In the genomic region with DNA sequence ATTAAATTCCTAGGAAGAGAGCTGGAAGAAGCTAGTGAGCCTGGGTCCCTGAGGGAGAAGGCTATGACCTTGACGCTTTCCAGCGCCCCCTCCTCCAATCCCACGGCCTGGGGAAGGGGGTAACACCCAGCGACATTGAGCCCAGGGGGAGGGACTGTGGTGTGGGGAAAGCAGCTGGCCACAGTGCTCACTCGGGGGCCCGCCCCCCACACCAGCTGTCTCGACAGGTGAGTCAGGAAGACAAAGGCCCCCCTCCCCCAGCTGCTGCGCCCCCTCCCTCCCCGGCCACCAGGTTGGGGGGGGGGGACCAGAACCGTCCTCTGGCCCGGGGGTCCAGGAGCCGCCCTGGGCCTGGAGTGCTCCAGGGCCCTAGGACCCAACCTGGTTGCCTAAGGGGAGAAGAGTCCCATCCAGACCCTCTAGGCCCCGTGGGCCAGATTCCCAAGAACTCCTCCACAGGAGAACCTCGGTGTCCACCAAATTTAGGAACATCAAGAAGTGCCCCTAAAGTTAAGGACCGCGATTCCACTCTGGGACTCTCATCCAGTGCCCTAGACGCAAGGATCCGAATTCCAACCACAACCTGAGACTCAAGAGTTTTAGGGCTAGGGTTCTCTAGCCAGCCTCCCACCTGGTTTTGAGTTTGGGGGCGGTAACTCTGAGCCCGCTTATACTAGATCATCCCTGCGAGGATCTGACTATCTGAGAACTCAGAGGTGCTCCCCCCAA, we compare ENCODE assay signal across 8 mouse cellular contexts. TPM values are rescaled to one million over a fixed set of nuclear protein-coding genes. Genes with fewer than 3 reads are reported as not detected.
DNase-seq lines count a peak whose midpoint lies in the region; ATAC-seq and TF ChIP-seq lines count a peak whose summit lies in the region.

No protein-coding gene starts in this region.

- peaks cover 23% of the 10 kb centered on the region for H3K4me1 ChIP-seq in cerebellum, adult 2 months (ENCODE audit: control insufficient read depth, insufficient read depth, low read length)
- H3K4me1 ChIP-seq in forebrain, embryonic 12.5 days = peaks cover 28% of the 10 kb centered on the region
- H3K4me1 ChIP-seq in midbrain, postnatal 0 days (ENCODE audit: insufficient read depth, low read length) = peaks cover 4% of the 10 kb centered on the region; the same call in 1 of the 2 replicates

- ATAC-seq in cerebellum, adult (ENCODE audit: insufficient number of reproducible peaks, low FRiP score, low TSS enrichment) = no peak
- ATAC-seq in forebrain, embryonic 12.5 days (ENCODE audit: low FRiP score) = no peak
- ATAC-seq in midbrain, postnatal 0 days (ENCODE audit: low FRiP score) = no peak

- 3% methylated on average over 21 of the region's 21 CpGs for WGBS in cerebellum, adult 2 months
- WGBS in forebrain, embryonic 12.5 days = under 1% methylated on average over 20 of the region's 21 CpGs
- WGBS in midbrain, postnatal 0 days = 0% methylated on average over 17 of the region's 21 CpGs

- no peak for TF ChIP-seq CTCF in cerebellum, adult 2 months (IDR thresholded peaks at IDR 0.05; ENCODE audit: borderline replicate concordance, insufficient read depth, low read depth, low read length)
- TF ChIP-seq CTCF in midbrain, postnatal 0 days (IDR thresholded peaks at IDR 0.05) = no peak

- no peaks in the 10 kb centered on the region for H3K9me3 ChIP-seq in forebrain, embryonic 12.5 days
- H3K9me3 ChIP-seq in midbrain, postnatal 0 days (ENCODE audit: low read length) = no peaks in the 10 kb centered on the region

- no peak for TF ChIP-seq POLR2A in cerebellum, adult 2 months (IDR thresholded peaks at IDR 0.05; ENCODE audit: borderline replicate concordance, insufficient read depth, low read length)

- peak overlapping the region; percentile 95 for H3K4me2 ChIP-seq in forebrain, embryonic 12.5 days
- peak overlapping the region; percentile 88 for H3K4me2 ChIP-seq in midbrain, postnatal 0 days (ENCODE audit: low read depth, low read length, poor library complexity, severe bottlenecking)

- no peak overlapping the region for H3K27ac ChIP-seq in cerebellum, adult 2 months (ENCODE audit: insufficient read depth, low read length)
- H3K27ac ChIP-seq in forebrain, embryonic 12.5 days = peak overlapping the region; percentile 87; the same call in 1 of the 2 replicates
- no peak overlapping the region for H3K27ac ChIP-seq in midbrain, postnatal 0 days (ENCODE audit: low read depth, low read length)

- peak overlapping the region; percentile 88 for H3K9ac ChIP-seq in forebrain, embryonic 12.5 days
- H3K9ac ChIP-seq in midbrain, postnatal 0 days (replicated peaks; ENCODE audit: low read length, poor library complexity, severe bottlenecking) = peak overlapping the region; percentile 77

- peak overlapping the region; percentile 64 for H3K4me3 ChIP-seq in cerebellum, adult 2 months (replicated peaks; ENCODE audit: insufficient read depth, low read depth, low read length)
- H3K4me3 ChIP-seq in forebrain, embryonic 12.5 days (replicated peaks) = peak overlapping the region; percentile 99
- peak overlapping the region; percentile 88 for H3K4me3 ChIP-seq in midbrain, postnatal 0 days (ENCODE audit: low read depth, low read length)

- intact Hi-C loops in left cerebral cortex, postnatal 4 days (cut with DNase I) = no loop called here

- no peaks in the 10 kb centered on the region for H3K27me3 ChIP-seq in cerebellum, adult 2 months (ENCODE audit: control insufficient read depth, insufficient read depth, low read length)
- H3K27me3 ChIP-seq in forebrain, embryonic 12.5 days = 0 out of 2 replicates have a peak, but pooled peaks cover 3% of the 10 kb centered on the region
- H3K27me3 ChIP-seq in midbrain, postnatal 0 days (ENCODE audit: insufficient read depth, low read length) = no peaks in the 10 kb centered on the region; the same call in 1 of the 2 replicates

- no peaks in the 10 kb centered on the region for H3K36me3 ChIP-seq in forebrain, embryonic 12.5 days (replicated peaks)
- H3K36me3 ChIP-seq in midbrain, postnatal 0 days (ENCODE audit: insufficient read depth, low read length) = no peaks in the 10 kb centered on the region

- DNase-seq in cerebellum, adult 2 months = no peak
- DNase-seq in CD4-positive helper T cell, adult 2 months (ENCODE audit: low read depth, low spot score) = peak; percentile 59
- DNase-seq in kidney, postnatal 10 days = peak; percentile 61
- no peak for DNase-seq in midbrain, postnatal 0 days (ENCODE audit: low spot score)
- DNase-seq in gastrocnemius, postnatal 4 days (ENCODE audit: low spot score in 2 of 2) = no peak
- no peak for DNase-seq in left cerebral cortex, postnatal 4 days

RNA-seq across cellular contexts. Expression of a gene that starts 0.9 kb away (rescaled TPM):
- 30.8 and 32.9 TPM in 2 replicates for polyA plus RNA-seq in cerebellum, adult 2 months (2012; rRNA removed)
- 42.4 and 43.0 TPM in 2 replicates for polyA plus RNA-seq in forebrain, embryonic 12.5 days (2016; fragmentation: Nextera tagmentation; extraction: Ambion mirVana)
- 50.9 and 56.9 TPM in 2 replicates for total RNA-seq in midbrain, postnatal 0 days (2014; rRNA removed)
- polyA plus RNA-seq in midbrain, postnatal 0 days (2015; fragmentation: Nextera tagmentation; extraction: Ambion mirVana) = 31.4 and 32.3 TPM in 2 replicates
- total RNA-seq in gastrocnemius, postnatal 4 days (2021) = 10 to 100 TPM; 65.3 to 71.9 TPM
- 10 to 100 TPM; 45.3 to 46.6 TPM for total RNA-seq in left cerebral cortex, postnatal 4 days (2021)

RNA-seq across cellular contexts. Expression of a gene that starts 9.2 kb away (rescaled TPM):
- polyA plus RNA-seq in cerebellum, adult 2 months (2012; rRNA removed) = 1.1 and 2.0 TPM in 2 replicates
- polyA plus RNA-seq in forebrain, embryonic 12.5 days (2016; fragmentation: Nextera tagmentation; extraction: Ambion mirVana) = 0.19 TPM in 1 of 2 replicates, not detected in the other
- total RNA-seq in midbrain, postnatal 0 days (2014; rRNA removed) = 1.8 and 2.2 TPM in 2 replicates
- polyA plus RNA-seq in midbrain, postnatal 0 days (2015; fragmentation: Nextera tagmentation; extraction: Ambion mirVana) = 1.2 and 1.4 TPM in 2 replicates
- total RNA-seq in gastrocnemius, postnatal 4 days (2021) = not detected
- total RNA-seq in left cerebral cortex, postnatal 4 days (2021) = under 1 TPM; 0.60 to 0.64 TPM

RNA-seq across cellular contexts. Expression of a gene that starts 11.8 kb away (rescaled TPM):
- 96.9 and 101 TPM in 2 replicates for polyA plus RNA-seq in cerebellum, adult 2 months (2012; rRNA removed)
- polyA plus RNA-seq in forebrain, embryonic 12.5 days (2016; fragmentation: Nextera tagmentation; extraction: Ambion mirVana) = 70.3 and 74.1 TPM in 2 replicates
- 160 and 172 TPM in 2 replicates for total RNA-seq in midbrain, postnatal 0 days (2014; rRNA removed)
- 104 and 107 TPM in 2 replicates for polyA plus RNA-seq in midbrain, postnatal 0 days (2015; fragmentation: Nextera tagmentation; extraction: Ambion mirVana)
- total RNA-seq in gastrocnemius, postnatal 4 days (2021) = 100 to 1,000 TPM; 473 to 501 TPM
- 100 to 1,000 TPM; 154 to 161 TPM for total RNA-seq in left cerebral cortex, postnatal 4 days (2021)

RNA-seq across cellular contexts. Expression of a gene that starts 39.2 kb away (rescaled TPM):
- 0.67 and 0.71 TPM in 2 replicates for polyA plus RNA-seq in cerebellum, adult 2 months (2012; rRNA removed)
- polyA plus RNA-seq in forebrain, embryonic 12.5 days (2016; fragmentation: Nextera tagmentation; extraction: Ambion mirVana) = 0.24 TPM in 1 of 2 replicates, not detected in the other
- total RNA-seq in midbrain, postnatal 0 days (2014; rRNA removed) = 0.38 and 0.66 TPM in 2 replicates
- 0.10 and 0.11 TPM in 2 replicates for polyA plus RNA-seq in midbrain, postnatal 0 days (2015; fragmentation: Nextera tagmentation; extraction: Ambion mirVana)
- total RNA-seq in gastrocnemius, postnatal 4 days (2021) = 1 to 10 TPM; 2.5 to 3.8 TPM
- 1 to 10 TPM; 1.2 to 1.3 TPM for total RNA-seq in left cerebral cortex, postnatal 4 days (2021)

RNA-seq across cellular contexts. Expression of a gene that starts 42.5 kb away (rescaled TPM):
- 39.1 and 40.1 TPM in 2 replicates for polyA plus RNA-seq in cerebellum, adult 2 months (2012; rRNA removed)
- 45.5 and 48.3 TPM in 2 replicates for polyA plus RNA-seq in forebrain, embryonic 12.5 days (2016; fragmentation: Nextera tagmentation; extraction: Ambion mirVana)
- 34.8 and 40.1 TPM in 2 replicates for total RNA-seq in midbrain, postnatal 0 days (2014; rRNA removed)
- 33.4 and 33.9 TPM in 2 replicates for polyA plus RNA-seq in midbrain, postnatal 0 days (2015; fragmentation: Nextera tagmentation; extraction: Ambion mirVana)
- 10 to 100 TPM; 30.7 to 31.3 TPM for total RNA-seq in gastrocnemius, postnatal 4 days (2021)
- 10 to 100 TPM; 33.8 to 35.0 TPM for total RNA-seq in left cerebral cortex, postnatal 4 days (2021)

Comparison
In these comparisons a context has a peak if more than half of its experiments do, and no peak if none do; other contexts are left out.
1. DNase-seq: peak in CD4-positive helper T cell, adult 2 months (single experiment) and kidney, postnatal 10 days (single experiment); none in cerebellum, adult 2 months (0 of 2), midbrain, postnatal 0 days (single experiment), gastrocnemius, postnatal 4 days (0 of 2) and left cerebral cortex, postnatal 4 days (single experiment).
2. Peak in every context shown above with its lines, with median percentiles within 50 percentile points of each other: H3K4me3 ChIP-seq.